Mouse (Mus musculus): ENCODE measurements at regions not wholly inside any gene's neighbourhood (a gene's known extent, or its start where the extent isn't known, plus 50 kb on each side); places are given as distances from the start of the nearest gene placed in this dataset.

DNA sequence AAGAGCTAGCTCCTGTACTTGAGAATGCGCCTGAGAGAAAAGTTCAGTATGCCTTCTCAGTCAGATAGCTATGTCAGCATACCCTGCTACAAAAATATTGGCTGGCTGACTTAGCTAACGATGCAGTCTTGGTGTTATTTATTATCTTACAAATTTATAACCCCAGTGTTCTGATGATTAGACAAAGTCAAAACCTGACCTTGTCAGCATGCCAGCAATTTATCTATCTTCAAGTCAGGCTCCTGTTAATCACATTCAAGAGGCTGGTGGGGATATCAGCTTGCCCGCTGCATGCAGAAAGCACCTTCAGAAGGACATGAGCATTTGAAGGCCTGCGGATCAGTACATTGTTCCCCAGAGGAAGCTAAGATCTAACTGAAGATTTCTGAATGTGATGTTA lies 146.0 kb upstream of the Plxnc1 start:
- H3K36me3 ChIP-seq (ENCODE audit: control insufficient read depth, insufficient read depth, low read length) = no peaks in the 10 kb centered on the region
- H3K27ac ChIP-seq (ENCODE audit: low read depth, low read length) = no peak overlapping the region
- H3K27me3 ChIP-seq (ENCODE audit: control insufficient read depth, insufficient read depth, low read length) = no peaks in the 10 kb centered on the region
- H3K4me2 ChIP-seq (ENCODE audit: low read depth, low read length) = no peak overlapping the region
- H3K4me1 ChIP-seq (ENCODE audit: control insufficient read depth, insufficient read depth, low read length) = no peaks in the 10 kb centered on the region
- no peak for ATAC-seq (ENCODE audit: low read depth)
- 63% methylated on average over 4 of the region's 4 CpGs for WGBS
- H3K4me3 ChIP-seq (ENCODE audit: low read depth, low read length) = no peak overlapping the region
- H3K9me3 ChIP-seq (ENCODE audit: control insufficient read depth, low read length) = no peaks in the 10 kb centered on the region
- H3K9ac ChIP-seq (replicated peaks; ENCODE audit: low read depth, low read length) = no peak overlapping the region

DNA sequence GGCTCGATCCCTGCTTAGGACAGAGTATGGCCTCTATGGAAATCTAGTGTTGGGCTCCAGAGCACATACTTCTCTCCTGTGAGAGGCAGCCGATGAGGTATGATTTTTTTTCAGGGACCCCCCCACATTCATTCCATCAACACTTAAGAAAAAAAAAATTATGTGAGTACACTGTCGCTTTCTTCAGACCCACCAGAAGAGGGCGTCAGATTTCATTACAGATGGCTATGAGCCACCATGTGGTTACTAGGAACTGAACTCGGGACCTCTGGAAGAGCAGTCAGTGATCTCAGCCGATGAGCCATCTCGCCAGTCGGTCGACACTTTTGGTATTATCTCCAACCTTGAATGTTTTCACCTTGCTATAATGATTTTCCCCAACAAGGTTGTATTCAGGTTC lies 145.4 kb upstream of the Plxnc1 start:
- Histone ChIP-seq H3K9ac (replicated peaks; ENCODE audit: low read depth, low read length) (no peak overlapping the region), H3K27ac (ENCODE audit: low read depth, low read length) (no peak overlapping the region), H3K4me2 (ENCODE audit: low read depth, low read length) (no peak overlapping the region), H3K9me3 (ENCODE audit: control insufficient read depth, low read length) (no peaks in the 10 kb centered on the region), H3K4me1 (ENCODE audit: control insufficient read depth, insufficient read depth, low read length) (no peaks in the 10 kb centered on the region), H3K4me3 (ENCODE audit: low read depth, low read length) (no peak overlapping the region), H3K36me3 (ENCODE audit: control insufficient read depth, insufficient read depth, low read length) (no peaks in the 10 kb centered on the region), H3K27me3 (ENCODE audit: control insufficient read depth, insufficient read depth, low read length) (no peaks in the 10 kb centered on the region)
- 86% methylated on average over 9 of the region's 9 CpGs for WGBS
- no peak for ATAC-seq (ENCODE audit: low read depth)

DNA sequence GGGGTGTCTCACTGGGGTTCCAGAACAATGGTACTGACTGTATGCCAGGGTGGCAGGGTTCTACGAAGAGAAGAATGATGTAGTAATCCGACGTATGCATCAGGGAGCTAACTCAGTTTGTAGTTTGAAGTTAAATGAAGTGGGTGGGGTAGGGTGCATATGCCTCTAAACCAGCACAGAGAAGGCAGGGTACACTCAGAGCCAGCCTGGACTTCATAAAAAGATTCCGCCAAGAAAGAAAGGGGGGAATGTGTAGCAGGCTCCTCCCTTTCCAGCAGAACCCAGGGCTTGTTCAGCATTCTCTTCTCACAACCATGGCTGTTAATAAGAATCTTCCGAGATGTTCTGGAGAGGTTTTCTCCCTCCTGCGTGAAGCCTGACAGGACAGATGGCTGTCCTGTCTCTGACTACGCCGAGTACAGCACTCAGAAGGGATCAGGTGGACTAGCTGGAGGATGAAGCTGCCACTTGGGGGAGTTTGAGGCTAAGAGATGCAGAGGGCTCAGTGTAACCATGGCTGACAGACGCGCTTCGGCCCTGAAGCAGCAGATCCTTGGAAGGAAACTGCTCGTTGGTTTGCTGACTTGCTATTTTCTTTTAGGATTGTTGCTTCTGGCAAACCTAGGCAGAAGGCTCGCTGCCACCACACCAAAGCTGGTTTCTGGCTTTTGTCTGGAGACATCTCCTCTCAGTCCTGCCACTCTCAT lies 143.4 kb upstream of the Plxnc1 start:
- H3K36me3 ChIP-seq (ENCODE audit: control insufficient read depth, insufficient read depth, low read length) = no peaks in the 10 kb centered on the region
- WGBS = 36% methylated on average over 13 of the region's 13 CpGs
- no peak overlapping the region for H3K4me2 ChIP-seq (ENCODE audit: low read depth, low read length)
- peak; percentile 90; the same call in 1 of the 2 replicates for ATAC-seq (ENCODE audit: low read depth)
- H3K27me3 ChIP-seq (ENCODE audit: control insufficient read depth, insufficient read depth, low read length) = no peaks in the 10 kb centered on the region
- H3K4me1 ChIP-seq (ENCODE audit: control insufficient read depth, insufficient read depth, low read length) = no peaks in the 10 kb centered on the region
- H3K27ac ChIP-seq (ENCODE audit: low read depth, low read length) = no peak overlapping the region
- H3K9ac ChIP-seq (replicated peaks; ENCODE audit: low read depth, low read length) = no peak overlapping the region
- no peak overlapping the region for H3K4me3 ChIP-seq (ENCODE audit: low read depth, low read length)
- no peaks in the 10 kb centered on the region for H3K9me3 ChIP-seq (ENCODE audit: control insufficient read depth, low read length)

DNA sequence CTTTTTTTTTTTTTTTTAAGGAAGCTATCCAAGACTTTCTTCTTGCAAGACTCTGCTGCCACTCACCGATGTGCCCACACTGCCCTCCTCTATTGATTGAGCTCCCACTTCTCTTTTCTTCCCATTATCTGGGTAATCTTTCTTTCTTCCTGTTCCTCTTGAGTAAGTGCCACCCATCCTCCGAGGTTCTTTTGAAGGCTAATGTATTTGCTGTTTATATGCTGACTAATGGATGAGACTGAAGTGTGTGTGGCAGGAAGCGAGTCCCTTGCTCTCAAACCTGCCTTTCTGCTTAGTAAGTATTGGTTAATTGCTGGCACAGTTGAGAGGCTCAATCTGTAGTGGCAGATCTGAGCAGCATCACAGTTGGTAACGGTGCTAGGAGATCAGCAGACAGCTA lies 142.1 kb upstream of the Plxnc1 start:
- Histone ChIP-seq H3K4me3 (ENCODE audit: low read depth, low read length) (no peak overlapping the region), H3K27me3 (ENCODE audit: control insufficient read depth, insufficient read depth, low read length) (no peaks in the 10 kb centered on the region), H3K9ac (replicated peaks; ENCODE audit: low read depth, low read length) (no peak overlapping the region), H3K36me3 (ENCODE audit: control insufficient read depth, insufficient read depth, low read length) (no peaks in the 10 kb centered on the region), H3K4me2 (ENCODE audit: low read depth, low read length) (no peak overlapping the region), H3K9me3 (ENCODE audit: control insufficient read depth, low read length) (no peaks in the 10 kb centered on the region), H3K4me1 (ENCODE audit: control insufficient read depth, insufficient read depth, low read length) (no peaks in the 10 kb centered on the region), H3K27ac (ENCODE audit: low read depth, low read length) (no peak overlapping the region)
- ATAC-seq (ENCODE audit: low read depth) = no peak
- WGBS = 56% methylated on average over 4 of the region's 4 CpGs

DNA sequence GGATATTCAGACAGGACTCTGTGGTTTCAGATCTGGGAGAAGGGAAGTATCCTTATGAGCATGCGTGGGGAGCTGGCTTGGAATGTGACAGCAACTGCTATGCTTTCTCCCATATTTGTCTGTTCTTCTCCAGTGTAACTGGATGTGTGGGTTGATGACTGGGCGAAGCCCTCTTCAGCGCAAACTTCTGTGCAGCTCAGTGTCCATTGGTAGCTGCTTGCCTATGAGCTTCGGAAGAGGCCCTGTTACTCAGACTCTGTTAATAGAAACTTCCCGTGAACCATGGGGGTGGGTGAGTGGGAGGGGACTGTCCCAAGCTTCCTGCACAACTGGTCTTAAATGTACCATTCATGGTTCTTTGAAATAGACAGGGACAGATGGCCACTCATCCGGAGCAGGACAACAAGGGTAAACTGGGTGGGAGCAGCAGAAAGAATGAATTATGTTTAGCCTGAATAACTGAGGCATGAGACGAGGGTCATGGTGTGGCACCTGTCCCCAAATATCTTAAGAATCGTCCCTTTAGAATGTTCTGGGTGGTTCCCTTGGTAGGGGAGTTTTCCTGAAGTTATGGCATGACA lies 141.1 kb upstream of the Plxnc1 start:
- Histone ChIP-seq H3K27ac (ENCODE audit: low read depth, low read length) (no peak overlapping the region), H3K4me3 (ENCODE audit: low read depth, low read length) (no peak overlapping the region), H3K9ac (replicated peaks; ENCODE audit: low read depth, low read length) (no peak overlapping the region), H3K4me1 (ENCODE audit: control insufficient read depth, insufficient read depth, low read length) (no peaks in the 10 kb centered on the region), H3K9me3 (ENCODE audit: control insufficient read depth, low read length) (no peaks in the 10 kb centered on the region), H3K27me3 (ENCODE audit: control insufficient read depth, insufficient read depth, low read length) (no peaks in the 10 kb centered on the region), H3K36me3 (ENCODE audit: control insufficient read depth, insufficient read depth, low read length) (no peaks in the 10 kb centered on the region), H3K4me2 (ENCODE audit: low read depth, low read length) (no peak overlapping the region)
- 74% methylated on average over 8 of the region's 8 CpGs for WGBS
- ATAC-seq (ENCODE audit: low read depth) = no peak

DNA sequence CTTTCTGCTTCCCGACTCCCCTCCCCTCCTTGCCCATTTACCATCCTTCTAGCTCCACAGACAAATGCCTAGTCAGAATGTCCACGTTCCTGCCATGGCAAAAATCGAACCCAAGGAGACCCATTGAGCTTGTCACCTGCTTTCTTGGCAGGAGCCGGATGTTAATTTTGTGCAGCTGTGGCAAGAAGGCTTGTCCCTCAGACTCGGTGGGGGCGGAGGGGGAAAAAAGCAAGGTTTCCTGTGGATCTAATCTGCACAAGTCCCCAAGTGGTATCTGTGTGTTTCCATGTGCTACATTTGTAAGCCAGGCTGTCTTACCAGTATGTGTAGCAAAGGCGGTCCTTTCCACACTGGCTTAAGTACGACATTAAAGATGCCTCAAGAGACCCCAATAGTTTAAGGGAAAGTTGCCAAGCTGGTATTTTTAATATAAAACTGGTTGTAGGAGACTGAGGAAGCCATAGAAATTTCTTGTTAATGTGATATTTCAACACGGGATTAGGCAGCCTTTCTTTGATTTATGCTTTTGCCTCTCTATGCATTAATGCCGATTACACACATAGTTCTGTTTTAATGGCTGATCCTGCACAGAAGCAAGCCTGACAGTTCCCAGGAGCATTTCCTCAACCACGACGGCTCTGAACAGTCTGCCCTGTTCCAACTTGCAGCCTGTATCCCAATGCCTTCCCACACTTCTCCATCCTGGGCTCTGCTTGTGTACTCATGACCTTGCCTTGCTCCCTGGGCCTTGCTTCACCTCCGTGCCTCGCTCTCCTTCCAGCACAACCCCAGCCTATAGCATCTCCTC lies 138.9 kb upstream of the Plxnc1 start:
- no peak overlapping the region for H3K4me3 ChIP-seq (ENCODE audit: low read depth, low read length)
- WGBS = 60% methylated on average over 14 of the region's 14 CpGs
- no peaks in the 10 kb centered on the region for H3K9me3 ChIP-seq (ENCODE audit: control insufficient read depth, low read length)
- no peak overlapping the region for H3K27ac ChIP-seq (ENCODE audit: low read depth, low read length)
- H3K36me3 ChIP-seq (ENCODE audit: control insufficient read depth, insufficient read depth, low read length) = no peaks in the 10 kb centered on the region
- H3K9ac ChIP-seq (replicated peaks; ENCODE audit: low read depth, low read length) = no peak overlapping the region
- no peak; the same call in 1 of the 2 replicates for ATAC-seq (ENCODE audit: low read depth)
- H3K27me3 ChIP-seq (ENCODE audit: control insufficient read depth, insufficient read depth, low read length) = no peaks in the 10 kb centered on the region
- no peak overlapping the region for H3K4me2 ChIP-seq (ENCODE audit: low read depth, low read length)
- no peaks in the 10 kb centered on the region for H3K4me1 ChIP-seq (ENCODE audit: control insufficient read depth, insufficient read depth, low read length)

DNA sequence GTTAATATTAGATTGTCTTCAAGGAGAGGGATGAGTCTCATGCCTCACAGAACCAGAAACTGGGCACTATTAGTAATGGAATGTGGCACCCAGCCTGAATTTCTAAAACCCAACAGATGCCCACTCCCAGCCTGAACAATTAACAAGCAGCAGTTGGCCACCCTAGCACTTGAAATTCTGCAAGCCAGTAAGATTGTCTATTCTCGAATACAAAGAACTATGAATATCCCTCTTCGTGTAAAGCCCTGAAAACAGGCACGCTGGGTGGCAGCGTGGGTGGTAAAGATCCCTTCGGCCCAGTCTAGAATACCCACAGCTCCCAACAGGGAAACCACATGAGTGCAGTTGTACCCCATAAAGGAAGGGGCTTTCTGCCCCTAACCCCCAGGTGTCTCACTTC lies 138.0 kb upstream of the Plxnc1 start:
- Histone ChIP-seq H3K9me3 (ENCODE audit: control insufficient read depth, low read length) (no peaks in the 10 kb centered on the region), H3K4me3 (ENCODE audit: low read depth, low read length) (no peak overlapping the region), H3K27me3 (ENCODE audit: control insufficient read depth, insufficient read depth, low read length) (no peaks in the 10 kb centered on the region), H3K4me2 (ENCODE audit: low read depth, low read length) (no peak overlapping the region), H3K27ac (ENCODE audit: low read depth, low read length) (no peak overlapping the region), H3K36me3 (ENCODE audit: control insufficient read depth, insufficient read depth, low read length) (no peaks in the 10 kb centered on the region), H3K4me1 (ENCODE audit: control insufficient read depth, insufficient read depth, low read length) (no peaks in the 10 kb centered on the region), H3K9ac (replicated peaks; ENCODE audit: low read depth, low read length) (no peak overlapping the region)
- ATAC-seq (ENCODE audit: low read depth) = no peak
- 91% methylated on average over 5 of the region's 5 CpGs for WGBS

DNA sequence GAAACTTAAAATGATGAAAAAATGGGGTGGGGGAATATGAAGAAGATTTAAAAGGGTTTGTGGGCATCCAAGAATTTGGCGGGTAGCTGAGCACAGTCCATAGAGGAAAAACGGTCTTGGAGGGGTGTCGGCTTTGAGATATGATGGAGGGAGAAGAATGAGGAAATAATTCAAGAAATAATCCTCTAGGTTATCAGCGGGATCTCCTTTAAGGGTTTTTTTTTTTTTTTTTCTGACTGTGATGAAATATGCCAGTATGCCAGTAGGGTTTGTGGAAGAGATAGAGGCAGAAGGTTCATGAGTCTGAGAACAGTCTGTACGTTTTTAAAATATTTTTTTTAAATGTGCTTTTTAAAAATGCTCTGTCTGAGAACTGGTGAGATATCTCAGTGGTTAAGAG lies 135.3 kb upstream of the Plxnc1 start:
- H3K36me3 ChIP-seq (ENCODE audit: control insufficient read depth, insufficient read depth, low read length) = no peaks in the 10 kb centered on the region
- H3K4me3 ChIP-seq (ENCODE audit: low read depth, low read length) = no peak overlapping the region
- H3K27me3 ChIP-seq (ENCODE audit: control insufficient read depth, insufficient read depth, low read length) = no peaks in the 10 kb centered on the region
- no peak for ATAC-seq (ENCODE audit: low read depth)
- H3K9ac ChIP-seq (replicated peaks; ENCODE audit: low read depth, low read length) = no peak overlapping the region
- WGBS = 92% methylated on average over 5 of the region's 5 CpGs
- H3K27ac ChIP-seq (ENCODE audit: low read depth, low read length) = no peak overlapping the region
- H3K9me3 ChIP-seq (ENCODE audit: control insufficient read depth, low read length) = no peaks in the 10 kb centered on the region
- H3K4me2 ChIP-seq (ENCODE audit: low read depth, low read length) = no peak overlapping the region
- H3K4me1 ChIP-seq (ENCODE audit: control insufficient read depth, insufficient read depth, low read length) = no peaks in the 10 kb centered on the region

DNA sequence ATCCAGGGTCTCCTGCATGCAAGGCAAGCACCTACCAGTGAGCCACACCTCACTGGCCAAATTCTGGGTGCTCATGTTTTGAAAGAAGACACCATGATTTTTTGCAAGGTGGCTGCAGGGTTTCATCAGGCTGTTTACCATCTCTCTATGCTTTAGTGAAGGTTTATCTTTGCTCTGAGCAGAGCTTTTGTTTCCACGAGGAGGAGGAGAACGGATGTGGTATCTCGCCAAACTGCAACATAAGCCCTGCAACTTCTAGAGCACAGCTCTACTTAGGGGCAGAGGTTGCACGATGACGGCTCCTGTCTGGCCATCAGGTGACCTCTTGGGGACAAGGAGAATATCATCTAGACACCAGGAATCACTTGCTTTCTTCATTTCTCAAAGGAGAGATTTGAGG lies 131.8 kb upstream of the Plxnc1 start:
- Histone ChIP-seq H3K4me1 (ENCODE audit: control insufficient read depth, insufficient read depth, low read length) (no peaks in the 10 kb centered on the region), H3K27ac (ENCODE audit: low read depth, low read length) (no peak overlapping the region), H3K36me3 (ENCODE audit: control insufficient read depth, insufficient read depth, low read length) (no peaks in the 10 kb centered on the region), H3K4me2 (ENCODE audit: low read depth, low read length) (no peak overlapping the region), H3K9me3 (ENCODE audit: control insufficient read depth, low read length) (no peaks in the 10 kb centered on the region), H3K4me3 (ENCODE audit: low read depth, low read length) (no peak overlapping the region), H3K9ac (replicated peaks; ENCODE audit: low read depth, low read length) (no peak overlapping the region), H3K27me3 (ENCODE audit: control insufficient read depth, insufficient read depth, low read length) (no peaks in the 10 kb centered on the region)
- no peak for ATAC-seq (ENCODE audit: low read depth)
- 91% methylated on average over 5 of the region's 5 CpGs for WGBS

Data from neural tube, embryonic 14.5 days (tissue).